Mouse (Mus musculus): ENCODE data around the gene Pdzrn4. TPM values are rescaled to one million over a fixed set of nuclear protein-coding genes. Genes with fewer than 3 reads are reported as not detected.

Pdzrn4 gene
- polyA plus RNA-seq, 1 experiment from 2014 or later: 1.3 TPM

GRCm38 (mm10) chr15:92679541-92679940, 282.9 kb downstream of the Pdzrn4 start:
- no peak overlapping the region for H3K27ac ChIP-seq (replicated peaks)
- no peak overlapping the region for H3K4me3 ChIP-seq
- DNase-seq (ENCODE audit: low spot score): no peak
- 89% methylated on average over 6 of the region's 6 CpGs for WGBS
- H3K4me1 ChIP-seq: no peaks in the 10 kb centered on the region; the same call in 1 of the 2 replicates
- H3K36me3 ChIP-seq (replicated peaks): no peaks in the 10 kb centered on the region
- H3K9me3 ChIP-seq: no peaks in the 10 kb centered on the region
- H3K27me3 ChIP-seq (replicated peaks; ENCODE audit: low read depth, poor library complexity, severe bottlenecking): no peaks in the 10 kb centered on the region

- H3K9me3 ChIP-seq: no peaks in the 10 kb centered on the region
- no peak for DNase-seq (ENCODE audit: low spot score)
- H3K4me3 ChIP-seq: no peak overlapping the region
- H3K27ac ChIP-seq (replicated peaks): no peak overlapping the region
- H3K27me3 ChIP-seq (replicated peaks; ENCODE audit: low read depth, poor library complexity, severe bottlenecking): no peaks in the 10 kb centered on the region
- H3K36me3 ChIP-seq (replicated peaks): no peaks in the 10 kb centered on the region
- WGBS: 70% methylated on average over 10 of the region's 10 CpGs
- H3K4me1 ChIP-seq: no peaks in the 10 kb centered on the region
Observed at GRCm38 (mm10) chr15:92696276-92696956, 299.7 kb downstream of the Pdzrn4 start.

GRCm38 (mm10) chr15:92704146-92704545, 307.5 kb downstream of the Pdzrn4 start:
- Histone ChIP-seq H3K27ac (replicated peaks) (no peak overlapping the region), H3K27me3 (replicated peaks; ENCODE audit: low read depth, poor library complexity, severe bottlenecking) (no peaks in the 10 kb centered on the region), H3K4me1 (no peaks in the 10 kb centered on the region), H3K36me3 (replicated peaks) (no peaks in the 10 kb centered on the region), H3K9me3 (no peaks in the 10 kb centered on the region), H3K4me3 (no peak overlapping the region)
- DNase-seq (ENCODE audit: low spot score): no peak
- 66% methylated on average over 8 of the region's 8 CpGs for WGBS

- Histone ChIP-seq H3K4me1 (peaks cover 4% of the 10 kb centered on the region; the same call in 1 of the 2 replicates), H3K27me3 (replicated peaks; ENCODE audit: low read depth, poor library complexity, severe bottlenecking) (no peaks in the 10 kb centered on the region), H3K36me3 (replicated peaks) (no peaks in the 10 kb centered on the region), H3K4me3 (no peak overlapping the region), H3K27ac (replicated peaks) (no peak overlapping the region), H3K9me3 (no peaks in the 10 kb centered on the region)
- 56% methylated on average over 2 of the region's 2 CpGs for WGBS
- peak; percentile 43 for DNase-seq (ENCODE audit: low spot score)
Observed at GRCm38 (mm10) chr15:92738676-92739075, 342.0 kb downstream of the Pdzrn4 start.

DNA sequence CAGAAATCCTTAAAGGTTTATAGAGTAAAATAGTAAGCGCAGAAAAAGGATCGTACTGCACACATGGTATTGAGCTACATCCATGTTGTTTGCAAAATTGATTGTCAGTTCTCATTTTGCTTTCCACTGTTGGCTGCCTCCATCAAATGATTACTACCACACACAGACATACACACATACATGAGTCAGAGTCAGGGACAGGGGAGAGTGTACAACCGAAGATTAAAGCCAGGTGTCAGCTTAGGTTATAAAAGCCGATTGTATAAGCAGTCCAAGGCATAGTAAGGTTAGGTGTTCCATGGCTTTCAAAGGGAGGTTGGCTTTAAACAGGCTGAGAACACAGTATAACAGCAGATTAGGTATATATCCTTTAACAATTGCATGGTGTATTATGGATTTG, 343.2 kb downstream of the Pdzrn4 start:
- no peak for DNase-seq (ENCODE audit: low spot score)
- 82% methylated on average over 4 of the region's 4 CpGs for WGBS
- Histone ChIP-seq H3K9me3 (no peaks in the 10 kb centered on the region), H3K27ac (replicated peaks) (no peak overlapping the region), H3K36me3 (replicated peaks) (no peaks in the 10 kb centered on the region), H3K27me3 (replicated peaks; ENCODE audit: low read depth, poor library complexity, severe bottlenecking) (no peaks in the 10 kb centered on the region), H3K4me3 (no peak overlapping the region), H3K4me1 (peaks cover 4% of the 10 kb centered on the region; the same call in 1 of the 2 replicates)

DNA sequence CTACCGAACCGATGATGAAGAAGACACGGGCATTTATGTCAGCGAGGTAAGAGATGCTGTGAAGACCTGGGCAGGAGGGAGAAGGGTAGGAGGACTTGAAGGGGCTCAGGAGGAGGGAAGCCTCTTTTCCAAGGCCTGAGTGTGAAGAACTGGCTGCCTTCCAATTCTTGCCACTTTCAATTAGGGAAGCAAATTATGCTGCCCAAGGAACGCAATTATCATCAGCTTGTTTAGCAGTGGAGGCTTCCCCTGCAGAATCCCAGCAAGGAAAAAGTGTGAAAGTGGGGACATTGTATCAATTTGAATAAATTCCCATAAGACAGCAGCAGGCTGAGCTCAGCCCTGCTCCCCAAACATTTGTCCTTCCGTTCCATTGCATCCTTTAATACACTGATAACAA, 346.9 kb downstream of the Pdzrn4 start:
- Histone ChIP-seq H3K4me3 (no peak overlapping the region), H3K27me3 (replicated peaks; ENCODE audit: low read depth, poor library complexity, severe bottlenecking) (no peaks in the 10 kb centered on the region), H3K36me3 (replicated peaks) (no peaks in the 10 kb centered on the region), H3K4me1 (peaks cover 3% of the 10 kb centered on the region; the same call in 1 of the 2 replicates), H3K27ac (replicated peaks) (no peak overlapping the region), H3K9me3 (no peaks in the 10 kb centered on the region)
- no peak for DNase-seq (ENCODE audit: low spot score)
- WGBS: 88% methylated on average over 6 of the region's 6 CpGs

- H3K4me3 ChIP-seq: no peak overlapping the region
- DNase-seq (ENCODE audit: low spot score): no peak
- H3K36me3 ChIP-seq (replicated peaks): no peaks in the 10 kb centered on the region
- no peaks in the 10 kb centered on the region for H3K4me1 ChIP-seq
- no peaks in the 10 kb centered on the region for H3K27me3 ChIP-seq (replicated peaks; ENCODE audit: low read depth, poor library complexity, severe bottlenecking)
- H3K27ac ChIP-seq (replicated peaks): no peak overlapping the region
- no peaks in the 10 kb centered on the region for H3K9me3 ChIP-seq
- WGBS: 95% methylated on average over 7 of the region's 7 CpGs
Observed at GRCm38 (mm10) chr15:92746081-92746480, 349.4 kb downstream of the Pdzrn4 start.

DNA sequence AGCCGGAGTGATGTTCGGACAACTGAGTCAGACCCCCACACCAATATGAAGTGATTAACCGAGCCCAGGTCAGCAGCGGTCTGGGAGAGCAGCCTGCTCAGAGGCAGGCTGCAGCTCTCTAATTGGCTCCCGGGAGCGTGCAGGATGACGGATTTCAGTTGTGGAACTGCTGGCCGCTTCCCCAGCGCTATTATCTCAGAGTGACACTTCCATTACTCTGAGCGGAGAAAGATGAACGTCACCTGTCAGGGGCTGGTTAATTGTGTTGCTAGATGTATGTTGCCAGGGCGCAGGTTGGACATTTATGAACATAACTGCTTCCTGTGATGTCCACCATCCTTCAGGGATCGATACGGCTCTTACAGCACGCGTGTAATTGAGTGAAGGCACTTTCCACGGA, 355.5 kb downstream of the Pdzrn4 start:
- Histone ChIP-seq H3K9me3 (no peaks in the 10 kb centered on the region), H3K27ac (replicated peaks) (no peak overlapping the region), H3K36me3 (replicated peaks) (no peaks in the 10 kb centered on the region), H3K4me3 (no peak overlapping the region), H3K27me3 (replicated peaks; ENCODE audit: low read depth, poor library complexity, severe bottlenecking) (no peaks in the 10 kb centered on the region), H3K4me1 (no peaks in the 10 kb centered on the region)
- DNase-seq (ENCODE audit: low spot score): no peak
- WGBS: 84% methylated on average over 17 of the region's 17 CpGs

GRCm38 (mm10) chr15:92752578-92752977, 355.9 kb downstream of the Pdzrn4 start:
- DNase-seq (ENCODE audit: low spot score): no peak
- 94% methylated on average over 13 of the region's 13 CpGs for WGBS
- Histone ChIP-seq H3K27ac (replicated peaks) (no peak overlapping the region), H3K4me1 (no peaks in the 10 kb centered on the region), H3K36me3 (replicated peaks) (no peaks in the 10 kb centered on the region), H3K4me3 (no peak overlapping the region), H3K9me3 (no peaks in the 10 kb centered on the region), H3K27me3 (replicated peaks; ENCODE audit: low read depth, poor library complexity, severe bottlenecking) (no peaks in the 10 kb centered on the region)

GRCm38 (mm10) chr15:92757085-92757903, 360.6 kb downstream of the Pdzrn4 start:
- no peaks in the 10 kb centered on the region for H3K9me3 ChIP-seq
- no peak overlapping the region for H3K27ac ChIP-seq (replicated peaks)
- no peak for DNase-seq (ENCODE audit: low spot score)
- H3K36me3 ChIP-seq (replicated peaks): no peaks in the 10 kb centered on the region
- no peaks in the 10 kb centered on the region for H3K27me3 ChIP-seq (replicated peaks; ENCODE audit: low read depth, poor library complexity, severe bottlenecking)
- WGBS: 50% methylated on average over 17 of the region's 17 CpGs
- H3K4me3 ChIP-seq: no peak overlapping the region
- no peaks in the 10 kb centered on the region for H3K4me1 ChIP-seq

DNA sequence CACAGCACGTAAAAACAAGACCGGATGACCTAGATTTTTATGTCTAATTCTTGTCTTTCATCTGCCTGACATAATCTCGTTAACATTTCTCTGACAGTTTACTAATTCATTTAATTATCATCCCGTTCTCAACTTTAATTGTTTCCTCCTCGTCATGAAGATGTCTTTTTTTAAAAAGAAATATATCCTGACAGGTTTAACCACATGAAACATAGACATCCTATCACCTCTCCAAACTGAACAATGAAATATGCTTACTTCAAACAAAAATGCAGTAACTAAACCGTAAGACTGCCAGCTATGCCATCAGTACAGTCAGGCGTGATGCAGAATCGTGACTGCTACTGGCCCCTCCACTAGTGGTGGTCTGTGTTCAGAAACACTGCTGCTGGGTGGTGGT, 362.3 kb downstream of the Pdzrn4 start:
- H3K36me3 ChIP-seq (replicated peaks): no peaks in the 10 kb centered on the region
- DNase-seq (ENCODE audit: low spot score): no peak
- 81% methylated on average over 8 of the region's 8 CpGs for WGBS

GRCm38 (mm10) chr15:92763303-92763702, 366.6 kb downstream of the Pdzrn4 start:
- 85% methylated on average over 5 of the region's 5 CpGs for WGBS
- no peak for DNase-seq (ENCODE audit: low spot score)
- no peaks in the 10 kb centered on the region for H3K36me3 ChIP-seq (replicated peaks)

More for the DNA sequence above, 362.3 kb downstream of the Pdzrn4 start:
- Histone ChIP-seq H3K4me1 (no peaks in the 10 kb centered on the region), H3K9me3 (no peaks in the 10 kb centered on the region), H3K4me3 (no peak overlapping the region), H3K27ac (replicated peaks) (no peak overlapping the region), H3K27me3 (replicated peaks; ENCODE audit: low read depth, poor library complexity, severe bottlenecking) (no peaks in the 10 kb centered on the region)

GRCm38 (mm10) chr15:92769535-92769934, 372.9 kb downstream of the Pdzrn4 start:
- Histone ChIP-seq H3K4me3 (no peak overlapping the region), H3K4me1 (no peaks in the 10 kb centered on the region), H3K27me3 (replicated peaks; ENCODE audit: low read depth, poor library complexity, severe bottlenecking) (no peaks in the 10 kb centered on the region), H3K9me3 (no peaks in the 10 kb centered on the region), H3K36me3 (replicated peaks) (no peaks in the 10 kb centered on the region), H3K27ac (replicated peaks) (no peak overlapping the region)
- WGBS: 87% methylated on average over 15 of the region's 15 CpGs
- DNase-seq (ENCODE audit: low spot score): no peak

More at GRCm38 (mm10) chr15:92763303-92763702, 366.6 kb downstream of the Pdzrn4 start:
- H3K27ac ChIP-seq (replicated peaks): no peak overlapping the region
- no peaks in the 10 kb centered on the region for H3K27me3 ChIP-seq (replicated peaks; ENCODE audit: low read depth, poor library complexity, severe bottlenecking)
- no peaks in the 10 kb centered on the region for H3K4me1 ChIP-seq
- no peaks in the 10 kb centered on the region for H3K9me3 ChIP-seq
- H3K4me3 ChIP-seq: no peak overlapping the region
